Mouse (Mus musculus): ENCODE results near the gene Crtc2. TPM values are rescaled to one million over a fixed set of nuclear protein-coding genes. Genes with fewer than 3 reads are reported as not detected.

Gene Crtc2
- total RNA-seq, 2 experiments from 2014 or later = 18.0 to 18.8 TPM

DNA sequence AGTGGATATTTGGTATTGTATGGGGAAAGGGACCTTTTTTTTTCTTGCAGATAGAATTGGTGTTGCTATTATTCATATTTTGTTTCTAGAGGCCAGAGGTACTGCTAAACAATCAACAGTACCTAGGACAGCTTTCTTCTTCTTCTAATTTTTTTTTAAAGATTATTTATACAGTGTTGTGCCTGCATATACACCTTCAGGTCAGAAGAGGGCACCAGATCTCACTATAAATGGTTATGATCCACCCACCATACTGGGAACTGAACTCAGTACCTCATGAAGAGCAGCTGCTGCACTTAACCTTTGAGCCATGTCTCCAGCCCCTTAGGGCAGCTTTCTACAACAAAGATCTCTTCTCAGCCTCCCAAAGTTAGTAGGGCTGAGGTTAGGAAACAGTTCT, 59.4 kb downstream of the Crtc2 start:
- no peak for DNase-seq

Small RNA genes lying within 50 kb of the gene (microRNA-seq; reads per million reads assigned to microRNA genes)
- 0.35 to 0.61 reads per million in 2 experiments for gene Mir7012

Other genes starting within 250 kb of the Crtc2 start
- 10 to 100 TPM; 56.4 to 66.5 TPM for gene 4933434E20Rik, start 202.5 kb upstream of the Crtc2 start, total RNA-seq (2021)
- 100 to 1,000 TPM; 160 to 164 TPM for gene Ubap2l, start 201.5 kb upstream of the Crtc2 start, total RNA-seq (2021)
- 100 to 1,000 TPM; 127 to 134 TPM for gene Tpm3, start 181.5 kb upstream of the Crtc2 start, total RNA-seq (2021)
- gene Nup210l, start 150.0 kb upstream of the Crtc2 start, total RNA-seq (2021) = under 1 TPM; 0.12 to 0.23 TPM
- 1,000 to 10,000 TPM; 1,313 to 1,450 TPM for gene Rps27, start 40.5 kb upstream of the Crtc2 start, total RNA-seq (2021)
- gene Rab13, start 40.5 kb upstream of the Crtc2 start, total RNA-seq (2021) = 10 to 100 TPM; 14.8 to 19.0 TPM
- 10 to 100 TPM; 40.9 to 47.4 TPM for gene Jtb, start 22.6 kb upstream of the Crtc2 start, total RNA-seq (2021)
- gene Creb3l4, start 10.7 kb upstream of the Crtc2 start, total RNA-seq (2021) = under 1 TPM; 0.18 to 0.19 TPM
- 100 to 1,000 TPM; 101 to 106 TPM for gene Slc39a1, start 6.0 kb upstream of the Crtc2 start, total RNA-seq (2021)
- 10 to 100 TPM; 22.2 to 22.3 TPM for gene Dennd4b, start 11.0 kb downstream of the Crtc2 start, total RNA-seq (2021)
- gene Gatad2b, start 39.0 kb downstream of the Crtc2 start, total RNA-seq (2021) = 10 to 100 TPM; 59.5 to 62.0 TPM
- gene Slc27a3, start 135.8 kb downstream of the Crtc2 start, total RNA-seq (2021) = 1 to 10 TPM; 3.4 to 3.9 TPM
- 10 to 100 TPM; 24.1 to 28.6 TPM for gene Ints3, start 179.5 kb downstream of the Crtc2 start, total RNA-seq (2021)
- 10 to 100 TPM; 30.4 to 33.0 TPM for gene Npr1, start 211.7 kb downstream of the Crtc2 start, total RNA-seq (2021)
- 10 to 100 TPM; 69.0 to 74.2 TPM for gene Ilf2, start 222.0 kb downstream of the Crtc2 start, total RNA-seq (2021)
- 10 to 100 TPM; 50.0 to 58.0 TPM for gene Snapin, start 236.9 kb downstream of the Crtc2 start, total RNA-seq (2021)